Mouse (Mus musculus) heart, embryonic 15.5 days (tissue): ENCODE measurements at regions not wholly inside any gene's neighbourhood (a gene's known extent, or its start where the extent isn't known, plus 50 kb on each side); places are given as distances from the start of the nearest gene placed in this dataset.

Experiments used
- ATAC-seq: fragments of 200-750 bp; cut with Nextera tagmentation; replicated peaks from 2 replicates; pipeline ENCODE4 v1.8.0; 2017; ENCODE audit warnings: low read depth, moderate TSS enrichment; ENCODE audit not compliant: insufficient number of reproducible peaks, insufficient read depth, low FRiP score
- H3K27ac ChIP-seq: fragments of 300-500 bp; sonication (generic); 2 replicates; pipeline ENCODE4 v1.5.1; 2015; ENCODE audit warnings: mild to moderate bottlenecking, inconsistent platforms
- H3K27me3 ChIP-seq: fragments of 300-500 bp; sonication (generic); 2 replicates; pipeline ENCODE4 v1.6.1; 2015; ENCODE audit warnings: inconsistent platforms
- H3K36me3 ChIP-seq: fragments of 300-500 bp; sonication (generic); 2 replicates; pipeline ENCODE4 v1.6.1; 2015; ENCODE audit warnings: mild to moderate bottlenecking, inconsistent platforms
- H3K4me1 ChIP-seq: fragments of 300-500 bp; sonication (generic); replicated peaks from 2 replicates; pipeline ENCODE4 v1.6.1; 2015; ENCODE audit warnings: inconsistent platforms
- H3K4me2 ChIP-seq: fragments of 300-500 bp; sonication (generic); 2 replicates; pipeline ENCODE4 v1.6.1; 2015; ENCODE audit warnings: inconsistent platforms, mild to moderate bottlenecking, moderate library complexity
- H3K4me3 ChIP-seq: fragments of 300-500 bp; sonication (generic); 2 replicates; pipeline ENCODE4 v1.5.1; 2015; ENCODE audit warnings: mild to moderate bottlenecking, inconsistent platforms
- H3K9ac ChIP-seq: fragments of 300-500 bp; sonication (generic); 2 replicates; pipeline ENCODE4 v1.6.1; 2015; ENCODE audit warnings: mild to moderate bottlenecking, inconsistent platforms
- H3K9me3 ChIP-seq: fragments of 300-500 bp; sonication (generic); replicated peaks from 2 replicates; pipeline ENCODE4 v1.6.1; 2016; ENCODE audit warnings: inconsistent platforms
- WGBS: fragments of 180-500 bp; shearing (Covaris S2); methylation state at CpG from one replicate; pipeline ENCODE4 v1.1.7; 2015; ENCODE audit warnings: mixed read lengths; 5-methylcytosine and 5-hydroxymethylcytosine counted together

DNA sequence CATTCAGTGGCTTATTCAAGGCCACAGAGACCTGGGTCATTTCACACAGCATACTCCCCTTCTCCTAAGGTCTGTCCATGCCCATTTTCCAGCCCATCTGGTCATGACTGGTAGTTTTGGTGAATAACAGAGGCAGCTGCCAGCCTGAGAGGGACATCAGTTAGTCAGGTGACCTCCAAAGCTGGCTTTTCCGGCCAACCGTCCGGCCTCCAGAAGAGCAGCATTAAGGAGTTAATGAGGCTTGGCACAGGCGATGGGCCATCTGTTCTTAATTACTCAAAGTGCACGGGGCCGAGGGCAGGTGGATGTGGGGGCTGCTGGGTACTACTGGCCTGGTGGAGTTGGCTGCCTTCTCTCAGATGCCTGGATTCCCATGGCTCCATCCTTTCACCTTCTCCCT lies 389.7 kb downstream of the Nucb2 start:
- no peaks in the 10 kb centered on the region for H3K27me3 ChIP-seq
- no peak overlapping the region for H3K4me2 ChIP-seq
- no peak for ATAC-seq
- no peak overlapping the region for H3K4me3 ChIP-seq
- no peak overlapping the region for H3K9ac ChIP-seq
- H3K36me3 ChIP-seq = no peaks in the 10 kb centered on the region
- no peaks in the 10 kb centered on the region for H3K4me1 ChIP-seq
- WGBS = 69% methylated on average over 6 of the region's 6 CpGs
- H3K27ac ChIP-seq = no peak overlapping the region
- H3K9me3 ChIP-seq = no peaks in the 10 kb centered on the region

- Histone ChIP-seq H3K27ac (no peak overlapping the region), H3K4me3 (no peak overlapping the region), H3K4me2 (no peak overlapping the region), H3K36me3 (no peaks in the 10 kb centered on the region), H3K4me1 (no peaks in the 10 kb centered on the region), H3K9ac (no peak overlapping the region), H3K9me3 (no peaks in the 10 kb centered on the region), H3K27me3 (no peaks in the 10 kb centered on the region)
- 17% methylated on average over 6 of the region's 6 CpGs for WGBS
- ATAC-seq = no peak
These were observed 411.6 kb downstream of the Nucb2 start for GRCm38 (mm10) chr7:116915797-116916196.

DNA sequence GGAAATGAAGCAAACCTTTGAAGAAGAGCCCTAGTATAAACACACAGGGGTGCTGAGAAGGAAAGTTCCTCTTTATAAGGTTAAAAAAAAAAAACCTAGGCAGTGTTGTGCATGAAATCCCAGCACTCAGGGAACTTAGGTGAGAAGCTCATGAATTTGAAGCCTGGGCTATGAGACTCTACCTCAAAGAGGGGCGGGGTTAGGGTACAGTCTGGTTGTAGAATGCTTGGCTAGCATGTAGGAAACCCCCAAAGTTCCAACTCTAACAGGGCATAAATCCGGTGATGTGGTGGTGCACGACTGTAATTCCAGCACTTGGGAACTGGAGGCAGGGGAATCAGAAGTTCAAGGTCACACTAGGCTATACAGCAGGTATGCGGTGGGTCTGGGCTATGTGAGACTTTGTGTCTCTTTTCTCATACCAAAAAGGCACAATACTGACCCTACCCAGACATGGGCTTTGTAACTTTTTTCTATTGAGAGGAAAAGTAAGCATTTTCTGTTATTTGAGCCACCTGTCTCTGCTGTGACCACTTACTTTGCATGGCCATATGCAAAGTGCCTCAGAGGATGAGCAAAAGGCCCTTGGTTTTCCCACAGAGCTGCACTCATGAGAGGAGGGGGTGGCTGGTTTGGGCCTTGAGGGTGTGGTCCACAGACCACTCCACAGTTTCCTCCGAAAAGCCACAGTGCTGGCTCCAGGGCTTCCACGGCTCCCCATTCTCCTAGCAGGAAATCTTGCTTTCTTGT lies 413.9 kb downstream of the Nucb2 start:
- no peak overlapping the region for H3K27ac ChIP-seq
- no peaks in the 10 kb centered on the region for H3K9me3 ChIP-seq
- H3K4me1 ChIP-seq = no peaks in the 10 kb centered on the region
- WGBS = 82% methylated on average over 6 of the region's 6 CpGs
- no peak for ATAC-seq
- no peak overlapping the region for H3K4me2 ChIP-seq
- no peaks in the 10 kb centered on the region for H3K27me3 ChIP-seq
- no peak overlapping the region for H3K4me3 ChIP-seq
- H3K36me3 ChIP-seq = no peaks in the 10 kb centered on the region
- H3K9ac ChIP-seq = no peak overlapping the region

- WGBS = 71% methylated on average over 2 of the region's 2 CpGs
- H3K27me3 ChIP-seq = no peaks in the 10 kb centered on the region
- no peak overlapping the region for H3K4me2 ChIP-seq
- no peak overlapping the region for H3K9ac ChIP-seq
- no peaks in the 10 kb centered on the region for H3K9me3 ChIP-seq
- H3K4me3 ChIP-seq = no peak overlapping the region
- H3K4me1 ChIP-seq = no peaks in the 10 kb centered on the region
- H3K27ac ChIP-seq = no peak overlapping the region
- ATAC-seq = no peak
- no peaks in the 10 kb centered on the region for H3K36me3 ChIP-seq
These were observed 434.3 kb upstream of the Xylt1 start for GRCm38 (mm10) chr7:116946448-116946847.

DNA sequence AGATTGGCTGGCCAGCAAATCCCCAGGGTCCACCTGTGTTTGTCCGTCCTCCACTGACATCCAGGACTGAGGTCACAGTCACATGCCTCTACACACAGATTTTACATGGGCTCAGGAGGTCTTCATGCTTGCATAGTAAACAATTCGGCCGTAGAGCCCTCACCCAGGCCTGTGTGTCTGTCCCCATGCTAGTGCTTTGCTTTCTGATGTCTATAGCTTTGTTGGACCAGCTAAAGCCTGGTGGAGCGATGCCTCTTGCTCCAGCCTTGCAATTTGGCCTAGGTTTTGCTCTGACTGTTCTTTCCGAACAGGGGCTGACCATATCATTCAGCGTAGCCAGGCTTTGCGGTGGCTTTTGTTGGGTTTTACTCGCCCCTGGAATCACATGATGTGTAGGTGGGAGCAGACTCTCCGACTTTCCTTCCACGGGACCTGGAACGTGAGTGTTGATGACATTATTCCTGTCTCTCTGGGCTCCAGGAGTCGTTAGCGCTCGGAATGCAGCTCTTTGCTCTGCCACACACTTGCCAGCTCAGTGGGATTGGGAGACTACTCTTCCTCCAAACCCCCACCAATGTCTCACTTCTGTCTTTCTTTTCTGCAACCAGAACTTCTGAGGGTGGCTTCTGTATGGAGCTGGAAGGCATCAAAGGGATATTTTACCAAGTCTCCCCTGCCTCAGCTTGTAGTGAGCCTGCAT lies 421.4 kb upstream of the Xylt1 start:
- H3K9ac ChIP-seq = no peak overlapping the region
- no peaks in the 10 kb centered on the region for H3K4me1 ChIP-seq
- H3K9me3 ChIP-seq = no peaks in the 10 kb centered on the region
- 61% methylated on average over 14 of the region's 14 CpGs for WGBS
- no peaks in the 10 kb centered on the region for H3K36me3 ChIP-seq
- no peak overlapping the region for H3K4me2 ChIP-seq
- H3K27ac ChIP-seq = no peak overlapping the region
- ATAC-seq = no peak
- no peak overlapping the region for H3K4me3 ChIP-seq
- H3K27me3 ChIP-seq = no peaks in the 10 kb centered on the region

DNA sequence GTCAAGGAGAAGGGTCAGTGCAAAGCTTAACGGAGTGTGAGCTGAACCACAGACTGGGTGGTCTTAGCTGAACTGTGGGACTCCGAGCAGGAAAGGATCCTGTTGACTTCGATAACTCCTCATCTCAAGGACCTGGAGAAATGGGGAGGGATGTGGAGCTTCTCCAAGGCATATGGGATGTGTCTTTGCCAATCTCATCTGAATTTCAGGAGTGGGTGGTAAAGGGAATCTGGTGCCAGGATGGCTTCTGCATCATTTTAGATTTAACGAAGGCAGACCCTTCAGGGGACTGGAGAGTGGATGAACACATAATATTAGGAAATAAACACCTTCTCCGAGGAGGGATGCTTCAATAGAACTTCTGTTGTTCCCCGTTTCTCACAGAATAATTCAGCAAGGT lies 416.9 kb upstream of the Xylt1 start:
- H3K27me3 ChIP-seq = no peaks in the 10 kb centered on the region
- H3K4me3 ChIP-seq = no peak overlapping the region
- H3K9ac ChIP-seq = no peak overlapping the region
- 57% methylated on average over 6 of the region's 6 CpGs for WGBS
- no peak overlapping the region for H3K27ac ChIP-seq
- no peaks in the 10 kb centered on the region for H3K4me1 ChIP-seq
- H3K9me3 ChIP-seq = no peaks in the 10 kb centered on the region
- no peaks in the 10 kb centered on the region for H3K36me3 ChIP-seq
- ATAC-seq = no peak
- no peak overlapping the region for H3K4me2 ChIP-seq

- no peak for ATAC-seq
- no peak overlapping the region for H3K27ac ChIP-seq
- no peak overlapping the region for H3K4me3 ChIP-seq
- WGBS = 64% methylated on average over 2 of the region's 2 CpGs
- no peaks in the 10 kb centered on the region for H3K4me1 ChIP-seq
- no peaks in the 10 kb centered on the region for H3K9me3 ChIP-seq
- no peaks in the 10 kb centered on the region for H3K36me3 ChIP-seq
- no peak overlapping the region for H3K9ac ChIP-seq
- no peaks in the 10 kb centered on the region for H3K27me3 ChIP-seq
- H3K4me2 ChIP-seq = no peak overlapping the region
These were observed 389.4 kb upstream of the Xylt1 start for GRCm38 (mm10) chr7:116991351-116991750.

GRCm38 (mm10) chr7:116992166-116992565 lies 388.6 kb upstream of the Xylt1 start:
- H3K9me3 ChIP-seq = no peaks in the 10 kb centered on the region
- ATAC-seq = no peak

DNA sequence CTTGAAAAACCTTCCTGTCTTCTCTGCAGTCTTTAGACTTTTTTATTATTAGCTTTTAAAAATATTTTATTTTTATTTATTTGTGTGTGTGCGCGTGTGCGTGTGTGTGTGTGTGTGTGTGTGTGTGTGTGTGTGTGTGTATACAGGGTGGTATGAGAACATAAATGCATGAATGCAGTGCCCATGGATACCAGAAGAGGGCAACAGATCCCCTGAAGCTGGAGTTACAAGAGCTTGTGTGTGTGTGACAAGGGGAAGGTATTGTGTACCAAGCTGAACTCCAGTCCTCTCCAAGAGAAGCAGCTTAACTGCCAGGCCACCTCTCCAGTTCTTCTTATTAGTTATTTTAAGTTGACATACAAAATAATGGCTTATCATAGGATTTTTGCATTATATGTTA lies 385.0 kb upstream of the Xylt1 start:
- no peak overlapping the region for H3K9ac ChIP-seq
- no peak overlapping the region for H3K4me2 ChIP-seq
- H3K27ac ChIP-seq = no peak overlapping the region
- no peaks in the 10 kb centered on the region for H3K36me3 ChIP-seq
- H3K4me3 ChIP-seq = no peak overlapping the region
- H3K27me3 ChIP-seq = no peaks in the 10 kb centered on the region
- no peaks in the 10 kb centered on the region for H3K4me1 ChIP-seq
- WGBS = 91% methylated on average over 3 of the region's 3 CpGs
- ATAC-seq = no peak
- H3K9me3 ChIP-seq = no peaks in the 10 kb centered on the region

More at GRCm38 (mm10) chr7:116992166-116992565, 388.6 kb upstream of the Xylt1 start:
- Histone ChIP-seq H3K27me3 (no peaks in the 10 kb centered on the region), H3K9ac (no peak overlapping the region), H3K4me1 (no peaks in the 10 kb centered on the region), H3K4me3 (no peak overlapping the region), H3K27ac (no peak overlapping the region), H3K4me2 (no peak overlapping the region), H3K36me3 (no peaks in the 10 kb centered on the region)

- Histone ChIP-seq H3K4me3 (no peak overlapping the region), H3K4me1 (no peaks in the 10 kb centered on the region), H3K9me3 (no peaks in the 10 kb centered on the region), H3K36me3 (no peaks in the 10 kb centered on the region), H3K27me3 (no peaks in the 10 kb centered on the region), H3K9ac (no peak overlapping the region), H3K4me2 (no peak overlapping the region), H3K27ac (no peak overlapping the region)
- ATAC-seq = no peak
These were observed 377.6 kb upstream of the Xylt1 start for GRCm38 (mm10) chr7:117003167-117003566.

DNA sequence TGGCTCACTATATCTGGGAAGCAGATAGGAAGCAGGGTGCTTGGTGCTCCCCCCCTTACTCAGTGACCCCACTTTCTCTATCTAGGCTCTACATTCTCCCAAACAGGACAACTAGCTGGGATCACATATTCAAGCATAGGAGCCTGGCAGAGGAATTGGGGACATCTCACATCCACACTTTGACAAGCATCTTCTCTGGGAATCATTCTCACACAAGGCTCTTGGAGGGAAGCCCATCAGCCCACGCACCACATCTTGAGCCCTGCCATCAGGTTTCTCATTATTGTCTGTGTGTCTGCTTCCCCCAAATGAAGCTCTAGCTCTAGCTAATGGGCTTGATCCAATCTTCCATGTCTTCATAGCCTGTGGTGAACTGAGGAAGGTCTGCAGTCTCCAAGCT lies 362.4 kb upstream of the Xylt1 start:
- no peaks in the 10 kb centered on the region for H3K36me3 ChIP-seq
- no peak overlapping the region for H3K4me3 ChIP-seq
- 69% methylated on average over 1 of the region's 1 CpGs for WGBS
- no peak overlapping the region for H3K27ac ChIP-seq
- no peak overlapping the region for H3K4me2 ChIP-seq
- no peak overlapping the region for H3K9ac ChIP-seq
- no peaks in the 10 kb centered on the region for H3K9me3 ChIP-seq
- ATAC-seq = no peak
- no peaks in the 10 kb centered on the region for H3K27me3 ChIP-seq
- H3K4me1 ChIP-seq = no peaks in the 10 kb centered on the region

DNA sequence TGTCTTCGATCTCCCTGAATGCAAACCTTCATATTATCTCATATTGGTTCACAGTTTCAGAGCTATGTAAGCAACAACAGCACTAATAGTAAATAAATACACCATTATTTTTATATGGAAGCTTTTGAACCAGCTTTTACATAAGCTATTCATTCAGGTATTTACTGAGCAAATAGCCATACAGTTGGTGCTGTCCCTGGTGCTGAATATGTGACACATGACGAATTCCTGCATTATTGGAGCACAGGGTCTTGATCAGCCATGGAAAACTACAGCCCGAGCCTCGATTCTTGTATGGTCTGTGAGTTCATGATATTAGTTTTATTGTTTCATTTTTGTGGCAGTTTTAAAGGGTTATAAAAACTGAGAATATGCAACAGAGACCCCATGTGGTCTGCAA lies 359.1 kb upstream of the Xylt1 start:
- H3K4me2 ChIP-seq = no peak overlapping the region
- 55% methylated on average over 4 of the region's 4 CpGs for WGBS
- no peaks in the 10 kb centered on the region for H3K4me1 ChIP-seq
- H3K9ac ChIP-seq = no peak overlapping the region
- H3K27ac ChIP-seq = no peak overlapping the region
- ATAC-seq = no peak
- H3K9me3 ChIP-seq = no peaks in the 10 kb centered on the region
- no peak overlapping the region for H3K4me3 ChIP-seq
- no peaks in the 10 kb centered on the region for H3K27me3 ChIP-seq
- H3K36me3 ChIP-seq = no peaks in the 10 kb centered on the region
